Mouse (Mus musculus) gastrocnemius, postnatal 25 days (tissue): ENCODE measurements around the gene Oosp2. TPM values are rescaled to one million over a fixed set of nuclear protein-coding genes. Genes with fewer than 3 reads are reported as not detected.

Experiments used
- DNase-seq: peaks from one replicate; pipeline ENCODE4 v3.0.0; 2022
- long read RNA-seq, 2 experiments: library from polyadenylated mRNA; stranded (forward); transcript quantifications; one replicate each; pipeline ENCODE4 v2.0.0; 2021
- total RNA-seq, 2 experiments: library from RNA; stranded (reverse); gene quantifications; 1 replicate in 1 of 2; 2 replicates in 1 of 2; pipeline ENCODE4 v1.2.3; 2021

The Oosp2 gene
- not detected for total RNA-seq
- long read RNA-seq, experiment 1 = 0 reads
- long read RNA-seq, experiment 2 = 0 reads

DNA sequence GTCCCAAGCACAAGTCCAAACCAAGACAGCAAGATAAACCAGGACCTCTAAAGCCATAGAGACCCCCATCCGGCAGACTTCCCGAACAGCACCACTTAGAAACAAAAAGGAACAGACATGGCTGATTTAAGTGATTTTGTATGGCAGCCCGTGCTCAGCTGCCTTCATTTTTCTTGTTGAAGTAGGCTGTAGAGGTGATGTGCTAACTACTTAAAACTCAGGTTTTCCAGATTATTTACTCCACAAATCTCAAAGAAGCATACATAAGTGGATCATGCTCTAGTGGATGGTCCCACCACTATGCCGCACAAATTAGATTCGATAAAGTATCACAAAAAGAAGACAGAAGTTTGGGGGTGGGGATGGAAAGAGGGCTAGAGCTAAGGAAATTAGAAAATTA, at the start of gene Oosp2:
TSS of gene Oosp2 (minus strand) at position 101 of the 400 bp plus-strand sequence.
- DNase-seq = no peak

DNA sequence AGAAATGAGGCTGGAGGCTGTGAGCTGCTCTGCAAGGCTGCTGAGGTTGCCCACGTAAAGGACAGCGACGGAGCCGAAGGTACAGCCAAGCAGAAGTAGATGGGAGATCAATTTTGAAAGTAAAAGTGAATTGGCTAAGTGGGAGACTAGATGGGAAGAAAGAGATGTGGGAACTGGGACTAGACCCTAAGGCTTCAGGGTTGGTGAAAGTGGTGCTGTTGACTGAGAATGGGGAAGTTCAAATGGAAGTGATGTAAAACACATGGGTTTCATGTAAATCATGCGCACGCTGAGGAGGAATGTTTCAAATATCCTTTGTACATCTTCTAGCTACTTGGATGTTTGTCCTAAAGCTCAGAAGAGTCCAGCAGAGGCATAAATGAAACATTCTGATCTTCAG, 38.0 kb upstream of the Oosp2 start:
- no peak for DNase-seq

GRCm38 (mm10) chr19:11696755-11697154, 36.4 kb upstream of the Oosp2 start, which contains the start of gene Oosp3:
Gene Oosp3, plus strand, starts transcription at chr19:11697055.
- no peak for DNase-seq

GRCm38 (mm10) chr19:11691454-11691853, 31.1 kb upstream of the Oosp2 start:
- DNase-seq = no peak

DNA sequence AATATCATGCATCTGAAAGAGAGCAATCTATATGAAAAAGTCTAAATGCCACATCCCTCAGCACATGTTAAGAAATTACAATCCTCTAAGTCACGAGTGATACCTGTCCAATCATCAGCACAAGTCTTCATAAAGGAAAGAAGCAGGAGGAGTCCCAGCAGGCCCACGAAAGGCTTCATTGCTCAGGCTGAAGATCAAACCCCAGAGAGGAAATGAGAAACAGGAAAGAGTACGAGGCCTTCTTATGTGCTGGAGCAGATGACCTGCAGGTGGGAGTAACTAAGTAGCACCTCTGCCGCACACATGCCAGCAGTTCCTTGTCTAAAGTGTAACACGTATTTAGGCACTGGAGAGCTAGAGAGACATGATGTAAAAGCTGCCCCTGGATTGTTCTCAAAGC, 30.5 kb upstream of the Oosp2 start, which contains the start of gene Oosp1:
TSS of gene Oosp1 (minus strand) at position 312 of the 400 bp plus-strand sequence.
- DNase-seq = no peak

DNA sequence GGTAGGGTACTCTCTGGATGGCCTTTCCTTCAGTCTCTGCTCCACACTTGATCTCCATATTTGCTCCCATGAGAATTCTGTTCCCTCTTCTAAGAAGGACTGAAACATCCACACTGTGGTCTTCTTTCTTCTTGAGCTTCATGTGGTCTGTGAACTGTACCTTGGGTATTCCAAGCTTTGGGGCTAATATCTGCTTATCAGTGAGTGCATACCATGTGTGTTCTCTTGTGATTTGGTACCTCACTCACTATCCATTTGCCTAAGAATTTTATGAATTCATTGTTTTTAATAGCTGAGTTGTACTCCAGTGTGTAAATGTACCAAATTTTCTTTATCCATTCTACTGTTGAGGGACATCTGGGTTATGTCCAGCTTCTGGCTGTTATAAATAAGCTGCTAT, 1.2 kb upstream of the Oosp2 start:
- DNase-seq = no peak

- no peak for DNase-seq
Measured at GRCm38 (mm10) chr19:11659142-11659541, 1.2 kb downstream of the Oosp2 start.

DNA sequence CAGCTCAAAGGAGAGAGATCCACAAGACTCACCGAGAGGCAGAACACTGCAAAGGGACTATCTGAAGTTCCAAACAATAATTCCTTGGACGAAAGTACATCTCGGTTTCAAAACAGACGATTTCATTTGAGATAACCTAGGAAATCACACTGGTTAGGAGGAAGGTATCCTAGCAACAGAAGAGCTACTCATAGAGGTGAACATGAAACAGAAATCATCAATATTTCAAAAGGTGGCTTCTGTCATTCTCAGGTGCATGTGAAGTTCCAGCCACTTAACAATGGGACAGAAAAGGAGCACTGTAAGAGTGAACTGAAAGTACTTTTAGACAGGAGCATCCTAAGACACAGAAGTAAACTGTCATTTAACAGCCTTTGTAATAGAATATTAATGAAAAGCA, 10.8 kb downstream of the Oosp2 start:
- no peak for DNase-seq

GRCm38 (mm10) chr19:11646166-11646565, 14.2 kb downstream of the Oosp2 start:
- no peak for DNase-seq

DNA sequence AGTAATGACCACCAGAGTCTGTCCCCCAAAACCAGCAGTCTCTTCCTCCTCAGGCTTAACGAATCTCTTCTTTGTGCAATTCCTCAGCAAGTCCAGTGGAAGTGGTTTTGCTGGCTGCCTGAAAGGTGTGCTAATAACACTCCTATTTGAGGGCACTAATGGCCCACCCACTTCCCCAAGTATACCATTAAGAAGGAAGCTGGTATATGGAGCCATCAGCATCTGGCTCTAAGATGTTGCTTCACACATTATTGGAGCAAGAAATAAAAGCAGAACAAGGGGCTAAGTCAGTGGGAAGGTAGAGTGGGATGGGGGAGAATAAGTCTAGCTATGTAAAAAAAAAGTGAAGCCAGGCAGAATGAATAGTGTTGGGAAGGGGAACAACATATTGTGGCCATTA, 19.6 kb downstream of the Oosp2 start, which contains the start of gene Ms4a3:
TSS of gene Ms4a3 (minus strand) at position 120 of the 400 bp plus-strand sequence.
- no peak for DNase-seq

DNA sequence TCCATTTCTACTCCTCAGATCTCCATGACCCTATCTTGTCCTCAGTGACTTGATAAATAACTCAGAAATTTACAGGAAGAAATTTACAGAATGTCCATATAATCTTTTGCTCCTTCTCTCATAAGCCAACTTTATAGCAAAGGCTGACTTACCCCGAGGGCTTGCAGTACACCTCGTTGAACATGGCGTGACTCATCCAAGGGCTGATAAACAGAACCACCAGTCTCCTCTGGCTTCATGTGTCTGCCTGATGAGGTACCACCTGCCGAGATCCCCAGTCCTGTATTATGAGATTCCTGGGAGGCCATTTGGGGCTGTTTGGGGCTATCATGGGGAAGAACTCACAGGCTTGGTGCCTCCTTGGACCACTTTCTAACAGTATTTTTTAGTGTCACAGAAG, 21.3 kb downstream of the Oosp2 start:
- DNase-seq = no peak

DNA sequence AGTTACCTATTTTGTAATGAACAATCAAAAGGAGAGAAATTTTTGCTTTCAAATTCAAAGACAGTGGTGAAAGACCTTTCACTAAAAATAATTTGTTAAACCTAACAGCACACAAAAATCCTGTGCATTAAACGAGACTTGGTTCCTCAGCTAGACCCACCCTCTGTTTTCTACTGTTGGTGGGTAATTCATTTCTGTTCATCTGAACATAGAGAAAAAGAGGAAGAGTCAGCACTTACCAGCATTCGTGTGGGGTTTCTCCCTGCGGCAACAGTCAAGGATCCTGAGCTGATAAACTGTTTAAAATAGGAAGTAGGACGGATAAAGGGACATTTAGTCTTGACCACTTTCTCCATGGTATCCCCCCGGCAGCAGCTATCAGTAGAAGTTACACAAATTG, 24.8 kb downstream of the Oosp2 start:
- DNase-seq = no peak

GRCm38 (mm10) chr19:11634330-11634729, 26.0 kb downstream of the Oosp2 start:
- no peak for DNase-seq

- DNase-seq = no peak
Measured at GRCm38 (mm10) chr19:11633732-11634131, 26.6 kb downstream of the Oosp2 start.

DNA sequence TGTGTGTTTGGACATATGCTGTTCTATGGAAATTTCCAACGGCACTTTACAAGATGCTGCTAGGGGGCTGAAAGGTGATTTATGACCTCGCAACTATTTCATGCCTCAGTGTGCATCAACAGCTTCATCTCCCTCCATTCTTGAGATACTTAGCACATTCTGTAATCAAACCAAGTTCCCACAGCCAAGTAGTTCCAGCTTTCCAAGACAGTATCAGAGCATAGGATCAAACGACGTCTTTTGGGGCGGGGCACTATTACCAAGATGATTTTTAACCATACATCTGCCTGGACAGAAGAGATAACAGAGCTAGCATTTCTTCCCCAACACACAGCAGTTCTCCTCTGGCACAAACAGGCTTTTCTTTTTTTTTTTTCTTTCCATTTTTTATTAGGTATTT, 35.1 kb downstream of the Oosp2 start:
- no peak for DNase-seq

- DNase-seq = no peak
Measured at GRCm38 (mm10) chr19:11624800-11625199, 35.6 kb downstream of the Oosp2 start.

GRCm38 (mm10) chr19:11623551-11623950, 36.8 kb downstream of the Oosp2 start, which contains the start of gene Ms4a2:
Gene Ms4a2, minus strand, starts transcription at chr19:11623719.
- DNase-seq = no peak

DNA sequence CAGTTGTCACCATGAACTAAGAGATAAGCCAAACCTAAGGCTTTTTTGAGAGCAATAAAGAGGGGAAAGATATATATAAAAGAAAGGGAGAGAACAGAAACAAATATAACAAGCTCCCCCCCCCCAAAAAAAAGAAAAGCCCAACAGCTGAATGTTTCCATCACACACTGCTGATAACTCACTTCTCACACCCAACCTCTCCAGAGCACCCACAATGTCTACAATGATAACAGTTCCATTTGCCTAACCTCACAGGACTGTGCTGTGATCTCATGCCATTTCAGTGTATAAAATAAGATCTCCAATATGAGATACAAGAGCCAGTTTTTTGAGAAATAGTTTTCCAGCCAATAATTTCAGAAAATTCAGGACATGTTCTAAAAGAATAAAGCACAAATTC, 42.4 kb downstream of the Oosp2 start:
- no peak for DNase-seq

DNA sequence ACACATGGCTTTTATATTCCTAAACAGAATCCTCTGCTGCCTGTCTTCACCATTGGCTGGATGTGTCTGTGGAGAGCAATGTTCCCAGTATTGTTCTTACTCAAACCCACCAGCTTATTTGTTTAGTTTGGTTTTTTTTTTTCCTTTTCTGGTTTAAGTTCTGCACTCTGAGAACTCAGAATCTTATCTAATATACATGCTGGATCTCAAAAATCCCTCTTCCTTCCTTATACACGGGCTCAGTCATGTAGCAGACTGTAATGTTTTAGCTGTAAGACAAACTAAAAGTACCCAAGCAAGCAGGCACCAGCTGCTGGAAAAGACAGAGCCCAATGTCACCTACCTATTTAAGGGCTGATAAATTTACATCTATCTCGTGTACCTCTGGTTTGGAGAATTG, 45.6 kb downstream of the Oosp2 start:
- no peak for DNase-seq

DNA sequence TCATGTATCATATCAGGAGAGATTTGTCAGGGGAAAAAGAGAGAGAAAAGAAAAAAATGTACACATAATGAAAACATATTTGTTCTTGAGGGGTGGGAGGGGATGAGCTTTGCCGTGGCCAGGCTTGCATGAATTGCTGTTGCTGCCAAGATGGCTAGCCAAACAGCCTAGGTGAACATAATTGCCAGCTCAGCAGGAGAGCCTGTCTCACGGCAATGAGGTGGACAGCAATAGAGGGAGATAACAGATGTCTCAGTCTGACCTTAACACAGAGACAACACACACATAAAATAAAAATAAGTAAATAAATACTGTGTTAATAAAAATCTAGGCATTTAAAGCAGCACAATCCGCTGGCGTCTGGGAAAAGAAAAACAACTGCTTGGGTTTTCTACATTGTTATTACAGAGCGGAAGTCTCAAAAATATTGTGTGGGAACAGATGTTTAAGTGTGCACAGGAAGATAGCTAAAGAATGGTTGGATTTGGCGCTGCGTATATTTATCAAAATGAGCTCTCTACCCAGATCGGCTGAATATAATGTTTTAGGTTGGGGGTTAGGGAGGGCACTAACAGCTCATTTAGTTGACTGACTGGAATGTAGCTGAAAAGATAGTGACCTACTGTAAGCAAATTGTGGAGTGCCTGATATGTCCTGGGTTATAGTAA, 46.4 kb downstream of the Oosp2 start:
- DNase-seq = no peak

GRCm38 (mm10) chr19:11613084-11613483, 47.3 kb downstream of the Oosp2 start:
- DNase-seq = no peak

- no peak for DNase-seq
Measured at GRCm38 (mm10) chr19:11612293-11612692, 48.1 kb downstream of the Oosp2 start.

GRCm38 (mm10) chr19:11611541-11611945, 48.8 kb downstream of the Oosp2 start:
- DNase-seq = no peak

GRCm38 (mm10) chr19:11608172-11608571, 52.2 kb downstream of the Oosp2 start:
- DNase-seq = no peak
